Mouse (Mus musculus) testis, adult 2 months (tissue): ENCODE measurements at regions not wholly inside any gene's neighbourhood (a gene's known extent, or its start where the extent isn't known, plus 50 kb on each side); places are given as distances from the start of the nearest gene placed in this dataset.

ENCODE experiments used
- CTCF ChIP-seq: fragments of 200-500 bp; IDR thresholded peaks from 2 replicates; pipeline ENCODE4 v1.5.1; 2012; ENCODE audit warnings: low read depth, mild to moderate bottlenecking, inconsistent platforms, low read length, moderate library complexity; ENCODE audit not compliant: control insufficient read depth, insufficient read depth, insufficient replicate concordance
- POLR2A ChIP-seq: fragments of 200-500 bp; IDR thresholded peaks from 2 replicates; pipeline ENCODE4 v1.6.1; 2012; ENCODE audit warnings: low read depth, mild to moderate bottlenecking, inconsistent platforms, low read length, moderate library complexity; ENCODE audit not compliant: control insufficient read depth

GRCm38 (mm10) chr10:114871201-114871600 lies 69.1 kb upstream of the Trhde start:
- TF ChIP-seq POLR2A, result no peak
- no peak for TF ChIP-seq CTCF
